Mouse (Mus musculus): ENCODE data around the gene Plxna2.

DNA sequence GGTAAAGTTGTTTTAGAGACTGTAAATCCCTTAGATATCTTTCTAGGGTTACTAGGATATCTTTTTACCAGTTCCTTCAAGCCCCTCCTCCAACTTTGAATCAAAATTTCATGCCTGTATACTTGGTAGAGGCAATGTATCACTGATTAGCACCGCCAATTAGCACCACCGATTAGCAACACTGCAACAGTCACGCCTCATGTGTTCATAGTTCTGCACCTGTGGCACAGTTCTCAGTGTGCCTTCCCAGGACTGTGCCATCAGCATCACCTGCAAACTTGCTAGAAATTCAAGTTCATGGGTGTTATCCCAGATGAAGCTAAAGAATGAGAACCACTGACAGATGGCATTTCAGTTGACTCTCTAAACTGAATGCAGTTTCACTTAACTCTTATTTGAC, 138.8 kb downstream of the Plxna2 start:
- TF ChIP-seq CTCF (IDR thresholded peaks at IDR 0.05; ENCODE audit: low read depth, low read length) (no peak), EP300 (IDR thresholded peaks at IDR 0.05; ENCODE audit: insufficient read depth, low read depth, low read length) (no peak), POLR2A (IDR thresholded peaks at IDR 0.05; ENCODE audit: insufficient read depth, low read length) (no peak)
